Mouse (Mus musculus) myocyte (in vitro differentiated cells): ENCODE data around the gene Irf2. TPM values are rescaled to one million over a fixed set of nuclear protein-coding genes. Genes with fewer than 3 reads are reported as not detected.

Experiments
- H3K27me3 ChIP-seq: one replicate; pipeline ENCODE4 v1.6.1; 2011; ENCODE audit not compliant: control insufficient read depth, insufficient read depth, insufficient read length
- H3K36me3 ChIP-seq: one replicate; pipeline ENCODE4 v1.6.1; 2011; ENCODE audit not compliant: control insufficient read depth, insufficient read depth
- H3K4me2 ChIP-seq: one replicate; pipeline ENCODE4 v1.6.1; 2011; ENCODE audit warnings: low read depth, control low read depth
- H3K4me3 ChIP-seq: one replicate; pipeline ENCODE4 v1.5.1; 2011; ENCODE audit warnings: mild to moderate bottlenecking, control low read depth, moderate library complexity
- H3K79me2 ChIP-seq: one replicate; pipeline ENCODE4 v1.6.1; 2011; ENCODE audit not compliant: control insufficient read depth, insufficient read depth
- H3ac ChIP-seq: one replicate; pipeline ENCODE4 v1.6.1; 2011; ENCODE audit not compliant: control insufficient read depth, insufficient read length
- CEBPB ChIP-seq: IDR thresholded peaks from 2 replicates; pipeline ENCODE4 v1.6.1; 2011; ENCODE audit warnings: mild to moderate bottlenecking, moderate library complexity; ENCODE audit not compliant: poor library complexity, insufficient read depth, severe bottlenecking
- E2F4 ChIP-seq: IDR thresholded peaks from one replicate; pipeline ENCODE4 v1.6.1; 2011; ENCODE audit warnings: mild to moderate bottlenecking, control low read depth, moderate library complexity; ENCODE audit not compliant: insufficient read depth
- MAX ChIP-seq: IDR thresholded peaks from one replicate; pipeline ENCODE4 v1.6.1; 2011; ENCODE audit warnings: low read depth, mild to moderate bottlenecking, control low read depth
- MYOD1 ChIP-seq, 3 experiments: IDR thresholded peaks; one replicate each; pipeline ENCODE4 v1.6.1; 2011; ENCODE audit warnings: control low read depth in 2 of 3, low read depth in 2 of 3, mild to moderate bottlenecking in 2 of 3, moderate library complexity in 1 of 3; ENCODE audit not compliant: insufficient read length in 2 of 3, control insufficient read depth in 1 of 3
- MYOG ChIP-seq, 3 experiments: IDR thresholded peaks; one replicate each; pipeline ENCODE4 v1.6.1; 2011; ENCODE audit warnings: control low read depth in 2 of 3, low read depth in 2 of 3, mild to moderate bottlenecking in 2 of 3; ENCODE audit not compliant: insufficient read length in 2 of 3, control insufficient read depth in 1 of 3, insufficient read depth in 1 of 3
- POLR2A ChIP-seq: IDR thresholded peaks from one replicate; pipeline ENCODE4 v1.6.1; 2011; ENCODE audit warnings: low read depth, mild to moderate bottlenecking, control low read depth, moderate library complexity; ENCODE audit not compliant: insufficient read length
- POLR2AphosphoS2 ChIP-seq: IDR thresholded peaks from one replicate; pipeline ENCODE4 v1.6.1; 2011; ENCODE audit warnings: low read depth, control low read depth; ENCODE audit not compliant: insufficient read length
- REST ChIP-seq: IDR thresholded peaks from one replicate; pipeline ENCODE4 v1.6.1; 2011; ENCODE audit warnings: mild to moderate bottlenecking, control low read depth, moderate library complexity; ENCODE audit not compliant: insufficient read depth, insufficient read length
- SRF ChIP-seq: IDR thresholded peaks from one replicate; pipeline ENCODE4 v1.6.1; 2011; ENCODE audit warnings: low read depth; ENCODE audit not compliant: control insufficient read depth, insufficient read length
- TCF12 ChIP-seq: IDR thresholded peaks from one replicate; pipeline ENCODE4 v1.6.1; 2011; ENCODE audit warnings: mild to moderate bottlenecking, control low read depth; ENCODE audit not compliant: poor library complexity, insufficient read depth, severe bottlenecking
- TCF3 ChIP-seq: IDR thresholded peaks from one replicate; pipeline ENCODE4 v1.6.1; 2011; ENCODE audit warnings: low read depth, control low read depth; ENCODE audit not compliant: insufficient read length
- USF1 ChIP-seq: IDR thresholded peaks from one replicate; pipeline ENCODE4 v1.6.1; 2011; ENCODE audit warnings: low read depth, mild to moderate bottlenecking, control low read depth, moderate library complexity
- polyA plus RNA-seq: library from polyadenylated mRNA; unstranded; fragments of >200 nt; fragmentation: generic; extraction: Trizol; gene quantifications from one replicate; pipeline ENCODE4 v1.2.1, GENCODE M21; 2012; ENCODE audit warnings: missing spikeins

The Irf2 gene
- polyA plus RNA-seq, 1 experiment = 8.8 TPM

DNA sequence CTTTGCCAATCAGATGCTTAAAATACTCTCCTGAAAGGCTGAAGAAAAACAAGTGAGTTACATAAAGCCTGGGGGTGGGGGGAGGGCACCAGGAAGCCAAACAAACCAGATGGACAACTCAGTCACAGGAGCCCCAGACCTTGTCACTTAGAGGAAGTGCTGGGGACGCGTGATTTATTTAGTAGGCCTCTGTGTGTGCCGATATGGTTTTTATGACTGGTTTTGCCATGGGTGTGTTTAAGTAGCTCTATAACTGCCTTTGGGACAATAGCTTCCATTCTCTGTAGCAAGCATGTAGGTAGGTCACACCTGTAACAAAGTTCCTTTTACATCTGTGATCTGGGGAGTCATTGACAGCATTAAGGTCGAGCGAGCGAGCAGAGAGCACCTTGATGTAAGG, 109.4 kb downstream of the Irf2 start:
- no peak for TF ChIP-seq MYOD1 (IDR thresholded peaks at IDR 0.05; ENCODE audit: control insufficient read depth in 1 of 3, insufficient read length in 2 of 3, low read depth in 2 of 3)
- TF ChIP-seq POLR2A = no peak
- TF ChIP-seq MYOG (IDR thresholded peaks at IDR 0.05; ENCODE audit: control insufficient read depth in 1 of 3, insufficient read depth in 1 of 3, insufficient read length in 2 of 3, low read depth in 2 of 3) = no peak
- no peak for TF ChIP-seq E2F4
- no peak for TF ChIP-seq MAX
- TF ChIP-seq CEBPB = no peak
- no peak for TF ChIP-seq TCF12
- TF ChIP-seq POLR2AphosphoS2 = no peak
- no peak for TF ChIP-seq TCF3
- TF ChIP-seq SRF = no peak
- TF ChIP-seq REST = no peak
- TF ChIP-seq USF1 = no peak
- Histone ChIP-seq H3K27me3 (no peaks in the 10 kb centered on the region), H3K36me3 (peaks cover 20% of the 10 kb centered on the region), H3K4me2 (no peak overlapping the region), H3K79me2 (no peaks in the 10 kb centered on the region), H3ac (no peak overlapping the region), H3K4me3 (no peak overlapping the region)

- TF ChIP-seq MYOD1 (IDR thresholded peaks at IDR 0.05; ENCODE audit: control insufficient read depth in 1 of 3, insufficient read length in 2 of 3, low read depth in 2 of 3) (no peak), MYOG (IDR thresholded peaks at IDR 0.05; ENCODE audit: control insufficient read depth in 1 of 3, insufficient read depth in 1 of 3, insufficient read length in 2 of 3, low read depth in 2 of 3) (no peak), POLR2A (no peak), SRF (no peak), REST (no peak), USF1 (no peak), TCF12 (no peak), TCF3 (no peak), E2F4 (no peak), MAX (no peak), POLR2AphosphoS2 (no peak)
- H3K4me3 ChIP-seq = no peak overlapping the region
- H3K4me2 ChIP-seq = no peak overlapping the region
- H3ac ChIP-seq = no peak overlapping the region
- H3K79me2 ChIP-seq = no peaks in the 10 kb centered on the region
- H3K36me3 ChIP-seq = peaks cover 20% of the 10 kb centered on the region
- no peaks in the 10 kb centered on the region for H3K27me3 ChIP-seq
Observed at GRCm38 (mm10) chr8:46849458-46849857, 109.9 kb downstream of the Irf2 start.

DNA sequence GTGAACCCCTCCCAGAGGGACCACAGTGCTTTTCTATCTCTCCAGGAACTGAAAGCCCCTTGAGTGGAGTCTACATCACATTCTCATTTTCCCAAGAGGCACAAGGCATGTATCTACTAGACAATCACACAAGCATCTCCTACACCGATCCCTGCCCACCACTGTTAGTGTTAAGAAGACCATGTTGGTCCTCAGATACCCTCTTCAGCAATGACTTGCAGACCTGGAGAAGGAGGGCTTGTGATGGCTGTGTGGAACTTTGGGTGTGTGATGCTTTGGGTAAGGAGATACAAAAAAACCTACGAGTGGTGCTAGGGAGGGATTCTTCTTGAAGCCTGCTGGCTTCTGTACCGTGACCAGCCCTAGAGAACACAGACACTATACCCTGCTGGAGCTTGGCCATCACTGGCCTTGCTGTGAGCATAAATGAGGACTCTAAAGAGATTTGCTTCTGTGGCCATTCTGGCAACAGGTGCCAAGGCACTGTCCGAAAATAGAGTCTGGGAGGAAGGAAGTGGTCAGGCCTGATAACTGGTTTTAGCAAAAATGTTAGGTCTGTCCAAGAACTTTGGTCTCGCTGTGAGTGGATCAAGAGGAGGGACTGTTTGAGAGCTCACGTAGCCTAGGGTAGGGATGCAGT, 110.8 kb downstream of the Irf2 start:
- Histone ChIP-seq H3K4me3 (no peak overlapping the region), H3K79me2 (no peaks in the 10 kb centered on the region), H3K27me3 (no peaks in the 10 kb centered on the region), H3K4me2 (peak overlapping the region; percentile 14), H3K36me3 (peaks cover 19% of the 10 kb centered on the region), H3ac (no peak overlapping the region)
- TF ChIP-seq TCF12 = peak; percentile 7
- TF ChIP-seq TCF3 = no peak
- no peak for TF ChIP-seq CEBPB
- peak in 2 of 3 experiments; percentile 27 to 56 for TF ChIP-seq MYOG (IDR thresholded peaks at IDR 0.05; ENCODE audit: control insufficient read depth in 1 of 3, insufficient read depth in 1 of 3, insufficient read length in 2 of 3, low read depth in 2 of 3)
- TF ChIP-seq POLR2AphosphoS2 = no peak
- TF ChIP-seq MAX = no peak
- TF ChIP-seq REST = no peak
- no peak for TF ChIP-seq POLR2A
- TF ChIP-seq USF1 = no peak
- TF ChIP-seq SRF = no peak
- peak; percentile 49 to 82 (median 76) for TF ChIP-seq MYOD1 (IDR thresholded peaks at IDR 0.05; ENCODE audit: control insufficient read depth in 1 of 3, insufficient read length in 2 of 3, low read depth in 2 of 3)

DNA sequence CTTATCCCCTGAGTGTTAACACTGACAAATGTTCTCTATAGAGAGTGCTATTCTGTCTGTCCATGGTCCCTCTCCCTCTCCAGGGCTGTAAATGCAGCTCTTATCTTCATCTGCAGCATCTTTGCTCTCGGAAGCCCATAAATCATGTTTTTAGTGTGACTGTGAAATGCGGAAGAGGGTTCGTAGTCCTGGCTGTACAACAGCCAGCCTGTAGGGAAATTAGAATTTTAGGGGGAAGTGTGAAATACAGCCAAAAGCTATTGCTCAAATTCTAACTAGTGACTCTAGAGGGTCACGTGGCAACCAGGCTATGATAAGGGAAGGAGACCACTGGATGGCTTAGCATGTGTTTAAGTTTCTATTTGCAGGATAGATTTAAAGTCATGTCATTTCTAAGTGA, 112.0 kb downstream of the Irf2 start:
- TF ChIP-seq USF1 (peak; percentile 17), E2F4 (no peak), POLR2AphosphoS2 (no peak), MYOD1 (IDR thresholded peaks at IDR 0.05; ENCODE audit: control insufficient read depth in 1 of 3, insufficient read length in 2 of 3, low read depth in 2 of 3) (no peak), TCF3 (no peak)
- Histone ChIP-seq H3K79me2 (no peaks in the 10 kb centered on the region), H3K27me3 (no peaks in the 10 kb centered on the region), H3K36me3 (peaks cover 11% of the 10 kb centered on the region), H3K4me3 (no peak overlapping the region), H3K4me2 (no peak overlapping the region), H3ac (no peak overlapping the region)

GRCm38 (mm10) chr8:46852377-46852776, 112.8 kb downstream of the Irf2 start:
- no peaks in the 10 kb centered on the region for H3K79me2 ChIP-seq
- no peaks in the 10 kb centered on the region for H3K27me3 ChIP-seq
- peak overlapping the region; percentile 59 for H3K4me2 ChIP-seq
- H3ac ChIP-seq = no peak overlapping the region
- H3K4me3 ChIP-seq = no peak overlapping the region
- no peak for TF ChIP-seq CEBPB
- peak; percentile 38 for TF ChIP-seq POLR2AphosphoS2
- no peak for TF ChIP-seq POLR2A
- peak; percentile 25 to 97 (median 85) for TF ChIP-seq MYOD1 (IDR thresholded peaks at IDR 0.05; ENCODE audit: control insufficient read depth in 1 of 3, insufficient read length in 2 of 3, low read depth in 2 of 3)
- TF ChIP-seq MYOG (IDR thresholded peaks at IDR 0.05; ENCODE audit: control insufficient read depth in 1 of 3, insufficient read depth in 1 of 3, insufficient read length in 2 of 3, low read depth in 2 of 3) = peak in 2 of 3 experiments; percentile 57 to 79
- no peak for TF ChIP-seq TCF3
- peak; percentile 17 for TF ChIP-seq TCF12
- peaks cover 8% of the 10 kb centered on the region for H3K36me3 ChIP-seq
